Mouse (Mus musculus) thymus, adult 2 months (tissue): ENCODE measurements around the gene Col12a1. TPM values are rescaled to one million over a fixed set of nuclear protein-coding genes. Genes with fewer than 3 reads are reported as not detected.
"Not testable (repeated sequence)": the region's sequence is repeated elsewhere in the genome, so short reads cannot be mapped to it uniquely, and the experiment has no call there.

Source experiments
- DNase-seq: peaks from one replicate; pipeline ENCODE4 v3.0.0; 2021
- H3K27ac ChIP-seq: fragments of 200-500 bp; 2 replicates; pipeline ENCODE4 v1.5.1; 2012; ENCODE audit warnings: low read length, control low read depth; ENCODE audit not compliant: control insufficient read depth, insufficient read depth
- H3K27me3 ChIP-seq: fragments of 200-500 bp; 2 replicates; pipeline ENCODE4 v1.6.1; 2012; ENCODE audit warnings: mild to moderate bottlenecking, low read length, moderate library complexity, mixed read lengths; ENCODE audit not compliant: control insufficient read depth, insufficient read depth
- H3K36me3 ChIP-seq: fragments of 200-500 bp; 2 replicates; pipeline ENCODE4 v1.6.1; 2012; ENCODE audit warnings: mild to moderate bottlenecking, low read length, moderate library complexity; ENCODE audit not compliant: control insufficient read depth, insufficient read depth
- H3K4me1 ChIP-seq: fragments of 200-500 bp; replicated peaks from 2 replicates; pipeline ENCODE4 v1.6.1; 2012; ENCODE audit warnings: low read length; ENCODE audit not compliant: control insufficient read depth, insufficient read depth
- H3K4me3 ChIP-seq: fragments of 200-500 bp; 2 replicates; pipeline ENCODE4 v1.5.1; 2012; ENCODE audit warnings: mild to moderate bottlenecking, low read length, control low read depth, moderate library complexity; ENCODE audit not compliant: control insufficient read depth, insufficient read depth
- CTCF ChIP-seq: fragments of 200-500 bp; IDR thresholded peaks from 2 replicates; pipeline ENCODE4 v1.5.1; 2012; ENCODE audit warnings: mild to moderate bottlenecking, control low read depth, low read length, moderate library complexity, borderline replicate concordance; ENCODE audit not compliant: control insufficient read depth, poor library complexity, insufficient read depth; ENCODE audit errors: extremely low read depth
- POLR2A ChIP-seq: fragments of 200-500 bp; IDR thresholded peaks from 2 replicates; pipeline ENCODE4 v1.6.1; 2012; ENCODE audit warnings: mild to moderate bottlenecking, low read length, control low read depth, moderate library complexity; ENCODE audit not compliant: control insufficient read depth, poor library complexity, insufficient read depth; ENCODE audit errors: extremely low read depth
- WGBS: fragments of 180-500 bp; shearing (Covaris S2); methylation state at CpG from one replicate; pipeline ENCODE4 v1.1.7; 2018; 5-methylcytosine and 5-hydroxymethylcytosine counted together
- polyA plus RNA-seq: library from polyadenylated mRNA; depleted of rRNA; stranded (reverse); fragments of >200 nt; gene quantifications from 2 replicates; pipeline ENCODE4 v1.2.3, GENCODE M21; 2012

Col12a1 gene
- polyA plus RNA-seq, 1 experiment: 6.3 TPM

DNA sequence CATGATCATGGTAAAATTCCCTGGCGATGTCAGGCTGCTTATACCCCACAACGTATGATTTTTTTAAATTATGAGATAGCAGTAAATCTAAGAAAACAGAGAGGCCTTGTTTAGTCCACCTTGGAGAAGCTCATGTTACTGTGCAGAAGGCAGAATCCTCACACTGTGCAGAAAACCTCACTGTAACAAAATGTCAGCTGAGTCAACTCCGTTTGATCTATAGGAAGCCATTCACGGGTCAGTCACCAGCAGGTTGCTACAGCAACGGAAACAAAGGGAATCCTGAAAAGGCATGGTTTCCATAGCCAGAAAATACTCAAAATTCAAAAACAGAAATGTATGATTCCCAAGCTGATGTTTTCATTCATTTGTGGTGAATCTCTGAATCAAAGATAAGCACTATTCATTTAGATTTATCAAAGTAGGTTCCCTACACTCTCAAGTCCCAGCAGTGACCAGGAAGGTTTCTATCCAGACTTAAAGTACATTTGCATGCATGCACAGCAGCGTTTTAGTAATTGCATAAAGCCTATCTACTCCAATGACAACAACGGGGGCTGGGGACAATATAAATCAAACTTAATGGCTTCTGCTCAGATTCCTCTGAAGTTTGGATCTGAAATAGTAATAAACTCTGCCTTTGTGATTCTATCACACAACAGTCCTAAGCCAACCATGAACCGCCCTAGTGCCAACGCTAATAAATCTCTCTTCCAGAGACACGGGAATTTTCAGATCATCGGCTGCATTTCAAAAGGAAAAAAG, 28.7 kb downstream of the Col12a1 start:
- H3K4me1 ChIP-seq: no peaks in the 10 kb centered on the region
- WGBS: 83% methylated on average over 11 of the region's 11 CpGs
- no peak overlapping the region for H3K27ac ChIP-seq
- H3K4me3 ChIP-seq: no peak overlapping the region
- DNase-seq: no peak
- TF ChIP-seq POLR2A (no peak), CTCF (no peak)
- no peaks in the 10 kb centered on the region for H3K27me3 ChIP-seq
- no peaks in the 10 kb centered on the region for H3K36me3 ChIP-seq

- TF ChIP-seq CTCF: no peak
- no peak for TF ChIP-seq POLR2A
Measured at GRCm38 (mm10) chr9:79689342-79689741, 29.3 kb downstream of the Col12a1 start.

DNA sequence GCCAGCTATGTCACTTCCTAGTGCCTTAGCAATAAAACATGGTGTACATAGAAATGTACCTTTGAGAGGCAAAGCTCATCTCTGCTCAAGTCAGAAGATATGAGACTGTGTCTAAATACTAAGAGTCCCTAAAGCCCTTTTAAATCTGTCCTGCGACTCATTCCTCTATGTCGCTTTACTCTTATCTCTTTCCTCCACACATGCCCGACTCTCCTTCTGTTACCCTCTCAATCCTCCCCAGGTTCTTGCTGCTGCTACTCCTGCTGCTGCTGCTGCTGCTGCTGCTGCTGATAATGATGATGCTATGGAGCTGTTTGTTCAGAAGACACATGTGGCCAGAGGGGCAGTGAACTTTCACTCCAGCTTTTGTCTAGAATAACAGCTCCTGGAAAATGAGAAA, 31.4 kb downstream of the Col12a1 start:
- no peak for DNase-seq
- Histone ChIP-seq H3K27me3 (no peaks in the 10 kb centered on the region), H3K4me3 (no peak overlapping the region), H3K27ac (no peak overlapping the region), H3K36me3 (no peaks in the 10 kb centered on the region), H3K4me1 (no peaks in the 10 kb centered on the region)
- WGBS: 58% methylated on average over 3 of the region's 3 CpGs
- TF ChIP-seq CTCF (no peak), POLR2A (no peak)

More at GRCm38 (mm10) chr9:79689342-79689741, 29.3 kb downstream of the Col12a1 start:
- Histone ChIP-seq H3K27ac (no peak overlapping the region), H3K4me3 (no peak overlapping the region), H3K27me3 (no peaks in the 10 kb centered on the region), H3K4me1 (no peaks in the 10 kb centered on the region), H3K36me3 (no peaks in the 10 kb centered on the region)
- no peak for DNase-seq
- WGBS: 93% methylated on average over 7 of the region's 7 CpGs

- Histone ChIP-seq H3K36me3 (no peaks in the 10 kb centered on the region), H3K4me1 (no peaks in the 10 kb centered on the region), H3K27me3 (no peaks in the 10 kb centered on the region), H3K27ac (no peak overlapping the region), H3K4me3 (no peak overlapping the region)
- 13% methylated on average over 1 of the region's 1 CpGs for WGBS
- no peak for DNase-seq
- TF ChIP-seq CTCF (no peak), POLR2A (no peak)
Measured at GRCm38 (mm10) chr9:79686049-79686448, 32.6 kb downstream of the Col12a1 start.

- Histone ChIP-seq H3K27ac (no peak overlapping the region), H3K36me3 (no peaks in the 10 kb centered on the region), H3K4me1 (no peaks in the 10 kb centered on the region), H3K4me3 (no peak overlapping the region), H3K27me3 (no peaks in the 10 kb centered on the region)
- TF ChIP-seq CTCF: no peak
- no peak for TF ChIP-seq POLR2A
- 91% methylated on average over 4 of the region's 4 CpGs for WGBS
- DNase-seq: no peak
Measured at GRCm38 (mm10) chr9:79680453-79681240, 38.0 kb downstream of the Col12a1 start.

- H3K4me1 ChIP-seq, H3K36me3 ChIP-seq, H3K4me3 ChIP-seq, H3K27ac ChIP-seq, DNase-seq, H3K27me3 ChIP-seq: not testable (repeated sequence)
- WGBS: 88% methylated on average over 1 of the region's 1 CpGs
Measured at GRCm38 (mm10) chr9:79668806-79669205, 49.8 kb downstream of the Col12a1 start.
